Mouse (Mus musculus) liver, embryonic 15.5 days (tissue): Measurements from ENCODE around the gene Abcf1. TPM values are rescaled to one million over a fixed set of nuclear protein-coding genes. Genes with fewer than 3 reads are reported as not detected.

ENCODE experiments used
- ATAC-seq: fragments of 200-750 bp; cut with Nextera tagmentation; 2 replicates; pipeline ENCODE4 v1.8.0; 2017; ENCODE audit warnings: moderate number of reproducible peaks, mild to moderate bottlenecking, moderate library complexity; ENCODE audit not compliant: insufficient read depth
- H3K27ac ChIP-seq: fragments of 300-500 bp; sonication (generic); replicated peaks from 2 replicates; pipeline ENCODE4 v1.5.1; 2015; ENCODE audit warnings: mild to moderate bottlenecking, inconsistent platforms
- H3K27me3 ChIP-seq: fragments of 300-500 bp; sonication (generic); 2 replicates; pipeline ENCODE4 v1.6.1; 2015; ENCODE audit warnings: mild to moderate bottlenecking, inconsistent platforms
- H3K36me3 ChIP-seq: fragments of 300-500 bp; sonication (generic); replicated peaks from 2 replicates; pipeline ENCODE4 v1.6.1; 2015; ENCODE audit warnings: moderate library complexity, mild to moderate bottlenecking, inconsistent platforms
- H3K4me1 ChIP-seq: fragments of 300-500 bp; sonication (generic); replicated peaks from 2 replicates; pipeline ENCODE4 v1.6.1; 2015; ENCODE audit warnings: inconsistent platforms
- H3K4me2 ChIP-seq: fragments of 300-500 bp; sonication (generic); 2 replicates; pipeline ENCODE4 v1.6.1; 2015; ENCODE audit warnings: moderate library complexity, mild to moderate bottlenecking, inconsistent platforms
- H3K4me3 ChIP-seq: fragments of 300-500 bp; sonication (generic); replicated peaks from 2 replicates; pipeline ENCODE4 v1.5.1; 2015; ENCODE audit warnings: mild to moderate bottlenecking, inconsistent platforms
- H3K9ac ChIP-seq: fragments of 300-500 bp; sonication (generic); 2 replicates; pipeline ENCODE4 v1.6.1; 2015; ENCODE audit warnings: moderate library complexity, mild to moderate bottlenecking, inconsistent platforms
- H3K9me3 ChIP-seq: fragments of 300-500 bp; sonication (generic); replicated peaks from 2 replicates; pipeline ENCODE4 v1.6.1; 2016; ENCODE audit warnings: inconsistent platforms
- WGBS: fragments of 180-500 bp; shearing (Covaris S2); methylation state at CpG from one replicate; pipeline ENCODE4 v1.1.7; 2015; ENCODE audit warnings: mixed read lengths; ENCODE audit not compliant: insufficient replicate concordance; 5-methylcytosine and 5-hydroxymethylcytosine counted together
- microRNA counts: library from miRNA; unstranded; fragments of <30 nt; microRNA quantifications from one replicate; lab custom pipeline; 2016
- microRNA-seq: library from miRNA; unstranded; fragments of <30 nt; microRNA quantifications from one replicate; pipeline ENCODE4, GENCODE M21; 2016
- polyA plus RNA-seq: library from polyadenylated mRNA; unstranded; fragments of >200 nt; fragmentation: Nextera tagmentation; extraction: Ambion mirVana; gene quantifications from 2 replicates; pipeline ENCODE4 v1.2.1, GENCODE M21; 2015

Abcf1 gene
- polyA plus RNA-seq, 1 experiment from 2014 or later, result 47.0 TPM

DNA sequence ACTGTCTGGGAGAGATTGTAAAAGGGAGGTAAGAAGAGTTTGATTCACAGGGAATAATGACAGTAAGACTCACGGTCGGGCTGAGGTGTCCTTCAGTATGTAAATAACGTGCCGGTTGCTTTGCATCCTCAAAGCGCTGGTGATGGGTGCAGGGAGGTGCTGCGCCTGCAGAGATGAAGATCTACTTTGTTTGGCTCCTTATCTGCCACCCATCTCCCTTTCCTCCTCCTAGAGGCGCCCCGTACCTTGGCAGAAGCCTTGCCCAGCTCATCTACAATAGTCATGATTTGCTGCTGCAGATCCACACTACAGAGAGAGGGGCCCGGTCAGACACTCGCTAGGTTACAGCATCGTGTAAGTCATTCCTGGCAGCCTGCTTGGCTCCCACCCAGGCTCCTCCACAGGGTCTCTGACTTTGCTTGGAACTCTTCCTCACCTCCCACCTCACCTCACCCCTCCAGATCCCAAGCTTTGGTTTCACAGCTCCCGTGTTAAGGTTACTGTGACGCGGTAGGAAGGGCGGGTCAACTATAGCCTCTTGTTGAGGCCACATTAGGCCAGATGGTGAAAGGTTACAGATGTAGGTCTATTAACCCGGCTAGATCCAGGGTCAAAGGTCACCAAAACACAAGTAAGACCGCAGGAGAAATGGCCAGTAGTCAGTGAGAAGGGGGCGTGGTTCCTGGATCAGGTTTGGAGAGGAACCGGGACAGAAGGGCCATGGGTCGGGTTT lies 60.2 kb downstream of the Abcf1 start:
- Histone ChIP-seq H3K27ac (peak overlapping the region; percentile 80), H3K36me3 (peaks cover 57% of the 10 kb centered on the region)
- WGBS, result 27% methylated on average over 20 of the region's 20 CpGs

DNA sequence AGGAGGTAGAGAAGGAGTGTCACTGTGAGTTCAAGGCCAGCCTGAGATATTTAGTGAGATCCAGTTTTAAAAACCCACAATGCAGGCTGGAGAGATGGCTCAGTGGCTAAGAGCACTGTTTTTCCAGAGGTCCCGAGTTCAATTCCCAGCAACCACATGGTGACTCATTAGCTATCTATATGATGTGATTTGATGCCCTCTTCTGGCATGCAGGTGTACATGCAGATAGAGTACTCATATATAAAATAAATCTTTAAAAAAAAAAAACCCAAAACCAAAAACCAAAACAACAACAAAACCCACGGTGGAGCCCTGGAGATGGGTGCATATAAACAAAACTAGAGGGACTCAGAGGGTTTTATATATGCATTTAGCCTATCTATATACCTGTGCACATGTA lies 62.0 kb downstream of the Abcf1 start:
- ATAC-seq, result no peak
- peaks cover 48% of the 10 kb centered on the region for H3K4me1 ChIP-seq
- WGBS, result 49% methylated on average over 2 of the region's 2 CpGs
- peaks cover 48% of the 10 kb centered on the region for H3K36me3 ChIP-seq
- no peak overlapping the region for H3K9ac ChIP-seq
- no peaks in the 10 kb centered on the region for H3K9me3 ChIP-seq
- H3K27me3 ChIP-seq, result no peaks in the 10 kb centered on the region
- no peak overlapping the region for H3K27ac ChIP-seq
- H3K4me3 ChIP-seq, result no peak overlapping the region
- H3K4me2 ChIP-seq, result no peak overlapping the region

More for the DNA sequence above, 60.2 kb downstream of the Abcf1 start:
- Histone ChIP-seq H3K9me3 (no peaks in the 10 kb centered on the region), H3K9ac (peak overlapping the region; percentile 71), H3K4me2 (peak overlapping the region; percentile 92), H3K27me3 (no peaks in the 10 kb centered on the region), H3K4me3 (peak overlapping the region; percentile 77), H3K4me1 (peaks cover 55% of the 10 kb centered on the region)
- ATAC-seq, result peak; percentile 55

MicroRNAs encoded within 50 kb of the gene (microRNA counts, 519-probe panel; counts per million panel counts)
- microRNA mmu-miR-1894-3p (lab: Ali Mortazavi, UCI) (not detected), microRNA mmu-miR-1894-5p (lab: Ali Mortazavi, UCI) (not detected), microRNA mmu-miR-877 (lab: Ali Mortazavi, UCI) (1,836 counts per million, percentile 17 among the panel's probes with 10 or more counts)

Small RNA genes lying within 50 kb of the gene (microRNA-seq; reads per million reads assigned to microRNA genes)
- not detected for gene Mir1894
- gene Mir877, result 60.9 reads per million, percentile 48 among the genes with 10 or more reads in this experiment

Other genes with a start within 250 kb of the Abcf1 start
- 22.9 and 23.7 TPM in 2 replicates for gene Ier3, start 148.1 kb downstream of the Abcf1 start, polyA plus RNA-seq
- gene Flot1, start 146.5 kb downstream of the Abcf1 start, polyA plus RNA-seq, result 33.7 and 42.4 TPM in 2 replicates
- gene Tubb5, start 131.5 kb downstream of the Abcf1 start, polyA plus RNA-seq, result 379 and 391 TPM in 2 replicates
- gene Mdc1, start 128.2 kb downstream of the Abcf1 start, polyA plus RNA-seq, result 8.5 and 9.1 TPM in 2 replicates
- 22.0 and 22.5 TPM in 2 replicates for gene Nrm, start 108.4 kb downstream of the Abcf1 start, polyA plus RNA-seq
- gene Ppp1r18, start 104.2 kb downstream of the Abcf1 start, polyA plus RNA-seq, result 12.4 and 12.8 TPM in 2 replicates
- 31.1 and 37.0 TPM in 2 replicates for gene Dhx16, start 89.9 kb downstream of the Abcf1 start, polyA plus RNA-seq
- gene 2310061I04Rik, start 72.3 kb downstream of the Abcf1 start, polyA plus RNA-seq, result 8.5 and 9.7 TPM in 2 replicates
- gene Atat1, start 59.7 kb downstream of the Abcf1 start, polyA plus RNA-seq, result 7.3 and 8.0 TPM in 2 replicates
- gene Mrps18b, start 53.4 kb downstream of the Abcf1 start, polyA plus RNA-seq, result 68.7 and 71.1 TPM in 2 replicates
- 20.9 and 22.3 TPM in 2 replicates for gene Ppp1r10, start 53.3 kb downstream of the Abcf1 start, polyA plus RNA-seq
- 9.3 and 10.8 TPM in 2 replicates for gene Gnl1, start 10.1 kb upstream of the Abcf1 start, polyA plus RNA-seq
- gene Prr3, start 10.5 kb upstream of the Abcf1 start, polyA plus RNA-seq, result 5.5 and 6.8 TPM in 2 replicates
- 8.2 and 9.2 TPM in 2 replicates for gene H2-T24, start 50.8 kb upstream of the Abcf1 start, polyA plus RNA-seq
- 52.8 and 65.8 TPM in 2 replicates for gene H2-T23, start 63.1 kb upstream of the Abcf1 start, polyA plus RNA-seq
- gene H2-T22, start 73.0 kb upstream of the Abcf1 start, polyA plus RNA-seq, result 11.9 and 13.2 TPM in 2 replicates
- not detected in 2 replicates for gene Gm6034, start 73.2 kb upstream of the Abcf1 start, polyA plus RNA-seq
- gene Gm11127, start 88.6 kb upstream of the Abcf1 start, polyA plus RNA-seq, result not detected in 2 replicates
- not detected in 2 replicates for gene Gm19684, start 151.9 kb upstream of the Abcf1 start, polyA plus RNA-seq
- gene Gm7030, start 159.7 kb upstream of the Abcf1 start, polyA plus RNA-seq, result not detected in 2 replicates
- not detected in 2 replicates for gene Gm8909, start 198.8 kb upstream of the Abcf1 start, polyA plus RNA-seq
- not detected in 2 replicates for gene H2-T3, start 220.5 kb upstream of the Abcf1 start, polyA plus RNA-seq